Mouse (Mus musculus): ENCODE measurements around the gene Egr4. TPM values are rescaled to one million over a fixed set of nuclear protein-coding genes. Genes with fewer than 3 reads are reported as not detected.

Gene Egr4
- polyA plus RNA-seq, 1 experiment from 2014 or later = not detected

DNA sequence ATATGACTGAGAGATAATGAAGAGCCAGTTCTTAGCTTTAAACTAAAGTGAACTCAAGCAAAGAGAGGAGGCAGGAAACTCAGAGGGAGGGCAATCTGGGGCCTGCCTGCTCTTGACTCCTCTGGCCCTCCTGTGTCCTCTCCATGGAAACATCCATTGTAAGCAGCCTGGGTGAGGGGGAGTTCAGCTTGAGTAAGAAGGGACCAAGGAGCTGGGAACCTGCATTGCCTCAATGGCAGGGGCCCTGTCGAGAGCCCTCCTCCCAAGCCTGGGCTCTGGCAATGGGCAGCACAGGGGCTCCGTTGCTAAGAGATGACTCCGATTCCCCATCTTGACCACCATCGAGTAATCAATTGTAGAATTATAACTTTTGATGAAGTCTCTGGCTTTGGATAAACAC lies 24.9 kb downstream of the Egr4 start:
- peaks cover 43% of the 10 kb centered on the region for H3K27me3 ChIP-seq (ENCODE audit: low read depth, poor library complexity, severe bottlenecking)
- DNase-seq (ENCODE audit: low spot score) = peak; percentile 40
- H3K4me3 ChIP-seq = no peak overlapping the region
- peak overlapping the region; percentile 67 for H3K27ac ChIP-seq (replicated peaks)
- WGBS = 28% methylated on average over 4 of the region's 4 CpGs
- no peaks in the 10 kb centered on the region for H3K36me3 ChIP-seq
- peaks cover 40% of the 10 kb centered on the region for H3K4me1 ChIP-seq
- no peaks in the 10 kb centered on the region for H3K9me3 ChIP-seq (replicated peaks)

DNA sequence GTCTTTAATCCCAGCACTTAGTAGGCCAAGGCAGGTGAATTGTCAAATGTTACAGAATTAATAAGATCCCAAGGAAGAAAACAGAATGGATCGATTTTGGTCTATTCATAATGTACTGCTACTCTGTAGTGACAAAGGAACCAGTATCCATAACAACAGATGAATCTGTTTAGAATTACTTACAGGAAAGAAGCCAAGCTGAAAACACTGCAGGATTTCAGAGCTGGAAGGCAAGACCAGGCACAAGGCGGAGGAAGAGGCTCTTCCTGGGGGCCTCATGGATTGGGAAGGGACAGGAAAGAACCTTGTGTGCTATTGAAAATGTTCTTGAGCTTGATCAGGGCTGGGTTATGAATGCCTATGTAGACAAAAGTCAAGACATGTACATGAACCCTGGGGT lies 27.7 kb downstream of the Egr4 start:
- Histone ChIP-seq H3K27ac (replicated peaks) (no peak overlapping the region), H3K27me3 (ENCODE audit: low read depth, poor library complexity, severe bottlenecking) (peaks cover 66% of the 10 kb centered on the region), H3K36me3 (no peaks in the 10 kb centered on the region), H3K4me1 (peaks cover 40% of the 10 kb centered on the region), H3K9me3 (replicated peaks) (no peaks in the 10 kb centered on the region), H3K4me3 (no peak overlapping the region)
- no peak for DNase-seq (ENCODE audit: low spot score)
- 82% methylated on average over 2 of the region's 2 CpGs for WGBS

DNA sequence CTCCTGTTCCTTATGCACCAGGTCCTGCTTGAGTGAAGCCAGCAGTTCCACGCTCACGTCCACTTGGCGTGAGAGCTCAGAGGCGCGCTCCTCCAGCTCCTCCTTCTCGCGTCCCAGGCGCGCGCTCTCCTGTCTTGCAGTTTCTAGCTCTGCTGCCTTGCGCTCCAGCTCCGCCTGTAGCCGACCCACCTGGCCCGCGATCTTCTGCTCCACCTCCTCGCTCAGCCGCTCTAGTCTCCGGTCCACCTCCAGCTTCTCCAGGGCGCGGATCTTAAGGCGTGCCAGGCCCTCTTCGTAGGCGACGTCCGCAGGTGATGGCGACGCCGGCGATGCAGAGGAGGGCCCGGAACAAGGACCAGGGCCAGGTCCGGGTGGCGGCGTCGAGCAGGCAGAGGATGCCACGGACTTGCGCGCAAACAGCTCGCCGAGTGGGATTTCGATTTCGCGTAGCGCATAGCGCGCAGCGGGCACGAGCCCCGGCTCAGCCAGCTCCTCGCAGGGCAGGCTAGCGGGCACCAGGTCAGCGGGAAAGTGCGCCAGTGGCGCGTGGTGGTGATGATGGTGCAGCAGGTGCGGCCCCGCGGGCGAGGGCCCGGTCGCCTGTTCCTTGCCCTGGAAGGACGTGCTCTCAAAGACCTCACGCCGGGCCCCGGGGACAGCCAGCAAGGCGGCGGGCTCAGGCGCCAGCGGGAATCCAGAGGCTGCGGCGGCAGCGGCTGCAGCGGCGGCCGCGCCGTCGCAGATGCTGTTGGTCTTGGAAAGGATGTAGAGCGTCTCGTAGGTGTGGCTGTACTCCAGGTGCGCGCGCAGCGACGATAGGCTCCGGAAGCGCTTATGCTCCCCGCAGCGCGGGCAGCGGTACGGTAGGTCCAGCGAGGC lies 29.3 kb downstream of the Egr4 start:
- H3K27ac ChIP-seq (replicated peaks) = no peak overlapping the region
- 4% methylated on average over 92 of the region's 92 CpGs for WGBS
- no peaks in the 10 kb centered on the region for H3K9me3 ChIP-seq (replicated peaks)
- DNase-seq (ENCODE audit: low spot score) = peak; percentile 40
- peaks cover 82% of the 10 kb centered on the region for H3K27me3 ChIP-seq (ENCODE audit: low read depth, poor library complexity, severe bottlenecking)
- no peaks in the 10 kb centered on the region for H3K36me3 ChIP-seq
- H3K4me1 ChIP-seq = peaks cover 30% of the 10 kb centered on the region
- H3K4me3 ChIP-seq = peak overlapping the region; percentile 51

DNA sequence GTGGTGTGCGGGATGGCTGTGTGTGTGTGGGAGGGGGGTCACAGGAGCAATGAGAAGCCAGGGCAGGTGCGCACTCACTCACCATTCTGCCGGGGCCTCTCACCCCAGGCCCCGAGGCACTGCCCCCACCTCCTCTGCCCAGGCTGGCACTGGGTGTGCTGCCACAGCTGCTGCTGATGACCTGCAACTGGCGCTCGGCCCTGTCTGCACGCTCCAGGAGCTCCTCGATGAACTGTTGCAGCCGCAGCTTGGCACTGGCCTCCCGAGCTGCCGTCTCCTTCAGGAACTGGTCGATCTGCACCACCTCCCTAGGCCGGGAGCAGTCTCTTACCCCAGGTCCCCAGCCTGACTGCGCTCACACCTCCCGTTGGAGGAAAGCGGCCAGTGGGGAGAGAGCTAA lies 32.7 kb downstream of the Egr4 start:
- Histone ChIP-seq H3K9me3 (replicated peaks) (no peaks in the 10 kb centered on the region), H3K36me3 (no peaks in the 10 kb centered on the region), H3K27me3 (ENCODE audit: low read depth, poor library complexity, severe bottlenecking) (peaks cover 77% of the 10 kb centered on the region), H3K27ac (replicated peaks) (no peak overlapping the region), H3K4me1 (peaks cover 15% of the 10 kb centered on the region), H3K4me3 (no peak overlapping the region)
- no peak for DNase-seq (ENCODE audit: low spot score)
- WGBS = 74% methylated on average over 16 of the region's 16 CpGs

DNA sequence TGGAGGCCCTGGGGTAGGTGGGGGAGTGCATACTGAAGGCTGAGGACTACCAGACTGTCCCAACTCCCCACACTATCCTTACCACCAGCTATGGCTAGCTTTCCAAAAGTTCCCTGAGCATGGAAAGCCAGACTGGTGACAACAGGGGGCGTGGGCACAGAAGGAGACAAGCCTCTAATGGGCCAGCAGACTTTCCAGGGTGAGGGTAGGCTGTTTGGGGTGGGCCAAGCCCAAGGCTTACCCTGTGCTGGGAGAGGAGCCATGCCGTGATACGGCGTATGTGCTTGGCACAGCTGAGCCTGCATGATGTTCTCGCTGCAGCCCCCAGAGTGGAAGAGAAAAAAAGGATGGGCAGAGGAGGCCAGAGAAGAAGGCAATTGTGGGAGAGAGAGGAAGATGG lies 33.4 kb downstream of the Egr4 start:
- peaks cover 70% of the 10 kb centered on the region for H3K27me3 ChIP-seq (ENCODE audit: low read depth, poor library complexity, severe bottlenecking)
- WGBS = 83% methylated on average over 5 of the region's 5 CpGs
- no peak for DNase-seq (ENCODE audit: low spot score)

DNA sequence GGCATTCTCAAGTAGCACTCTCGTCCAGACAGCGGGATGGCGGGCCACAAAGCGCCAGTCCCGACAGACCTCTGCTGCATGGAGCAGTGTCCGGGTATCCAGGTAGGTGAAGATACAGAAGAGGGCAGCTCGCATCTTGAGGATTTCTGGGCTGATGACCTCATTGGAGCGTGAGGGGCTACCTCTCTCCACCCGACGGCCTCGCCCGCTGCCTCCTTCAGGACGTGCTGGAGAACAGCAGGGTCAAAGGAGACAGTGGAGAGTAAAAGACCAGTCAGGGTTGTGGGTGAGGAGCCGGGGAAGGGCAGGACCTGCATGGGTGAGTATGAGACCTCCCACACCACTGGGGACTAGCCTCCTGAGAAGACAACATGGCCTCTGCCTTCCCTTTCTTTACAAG lies 35.0 kb downstream of the Egr4 start:
- Histone ChIP-seq H3K36me3 (0 out of 2 replicates have a peak, but pooled peaks cover 2% of the 10 kb centered on the region), H3K9me3 (replicated peaks) (no peaks in the 10 kb centered on the region), H3K4me1 (0 out of 2 replicates have a peak, but pooled peaks cover 7% of the 10 kb centered on the region), H3K4me3 (no peak overlapping the region), H3K27me3 (ENCODE audit: low read depth, poor library complexity, severe bottlenecking) (peaks cover 54% of the 10 kb centered on the region), H3K27ac (replicated peaks) (no peak overlapping the region)
- WGBS = 44% methylated on average over 14 of the region's 14 CpGs
- no peak for DNase-seq (ENCODE audit: low spot score)

More for the DNA sequence above, 33.4 kb downstream of the Egr4 start:
- Histone ChIP-seq H3K36me3 (no peaks in the 10 kb centered on the region), H3K4me1 (peaks cover 19% of the 10 kb centered on the region), H3K9me3 (replicated peaks) (no peaks in the 10 kb centered on the region), H3K27ac (replicated peaks) (no peak overlapping the region), H3K4me3 (no peak overlapping the region)

DNA sequence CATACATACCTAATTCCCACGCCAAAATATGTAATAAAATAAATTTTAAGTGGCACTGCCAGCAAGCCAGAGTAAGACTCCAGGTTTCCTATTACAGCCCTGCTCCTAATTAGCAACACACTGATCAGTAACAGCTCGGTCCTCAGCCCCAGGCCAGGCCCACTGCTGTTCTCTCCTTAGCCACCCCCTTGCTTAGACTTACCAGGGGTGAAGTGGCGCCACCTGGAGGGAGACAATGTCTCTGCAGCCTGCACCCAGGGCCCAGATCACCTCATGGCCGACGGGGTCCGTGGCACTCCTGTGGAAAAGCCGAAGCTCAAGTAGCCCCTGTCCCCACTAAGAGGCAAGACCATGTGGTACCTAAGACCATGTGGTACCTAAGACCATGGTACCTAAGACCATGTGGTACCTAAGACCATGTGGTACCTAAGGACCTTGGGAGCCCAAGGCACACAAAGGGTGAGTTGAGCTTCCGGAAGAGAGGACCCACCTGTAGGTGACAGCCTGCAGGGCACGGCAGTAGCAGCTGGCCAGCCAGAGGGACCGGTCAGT lies 35.9 kb downstream of the Egr4 start:
- H3K27me3 ChIP-seq (ENCODE audit: low read depth, poor library complexity, severe bottlenecking) = peaks cover 45% of the 10 kb centered on the region
- 45% methylated on average over 10 of the region's 10 CpGs for WGBS
- H3K27ac ChIP-seq (replicated peaks) = no peak overlapping the region
- H3K4me3 ChIP-seq = no peak overlapping the region
- 0 out of 2 replicates have a peak, but pooled peaks cover 7% of the 10 kb centered on the region for H3K4me1 ChIP-seq
- peak; percentile 33 for DNase-seq (ENCODE audit: low spot score)
- 0 out of 2 replicates have a peak, but pooled peaks cover 2% of the 10 kb centered on the region for H3K36me3 ChIP-seq
- no peaks in the 10 kb centered on the region for H3K9me3 ChIP-seq (replicated peaks)

DNA sequence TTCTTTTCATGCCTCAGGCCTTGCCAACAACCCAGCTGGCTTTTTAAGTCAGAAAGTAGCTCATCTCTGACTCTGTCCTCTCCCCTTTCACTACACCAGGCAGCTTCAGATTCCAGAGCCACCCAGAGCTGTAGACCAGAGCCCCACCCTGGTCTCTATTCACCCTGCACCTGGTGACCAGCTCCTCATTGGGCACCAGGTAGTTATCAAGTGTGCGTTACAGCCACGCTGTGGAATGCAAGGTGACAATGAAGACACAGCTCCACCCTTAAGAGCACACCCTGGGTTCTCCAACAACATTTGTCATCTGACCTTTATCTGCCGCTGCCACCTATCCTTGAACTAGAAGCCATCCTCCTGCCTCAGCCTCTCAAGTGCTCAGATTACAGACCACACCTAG lies 37.8 kb downstream of the Egr4 start:
- Histone ChIP-seq H3K9me3 (replicated peaks) (no peaks in the 10 kb centered on the region), H3K27ac (replicated peaks) (no peak overlapping the region), H3K4me3 (no peak overlapping the region), H3K36me3 (0 out of 2 replicates have a peak, but pooled peaks cover 2% of the 10 kb centered on the region), H3K27me3 (ENCODE audit: low read depth, poor library complexity, severe bottlenecking) (peaks cover 31% of the 10 kb centered on the region), H3K4me1 (0 out of 2 replicates have a peak, but pooled peaks cover 7% of the 10 kb centered on the region)
- WGBS = 87% methylated on average over 3 of the region's 3 CpGs
- no peak for DNase-seq (ENCODE audit: low spot score)

DNA sequence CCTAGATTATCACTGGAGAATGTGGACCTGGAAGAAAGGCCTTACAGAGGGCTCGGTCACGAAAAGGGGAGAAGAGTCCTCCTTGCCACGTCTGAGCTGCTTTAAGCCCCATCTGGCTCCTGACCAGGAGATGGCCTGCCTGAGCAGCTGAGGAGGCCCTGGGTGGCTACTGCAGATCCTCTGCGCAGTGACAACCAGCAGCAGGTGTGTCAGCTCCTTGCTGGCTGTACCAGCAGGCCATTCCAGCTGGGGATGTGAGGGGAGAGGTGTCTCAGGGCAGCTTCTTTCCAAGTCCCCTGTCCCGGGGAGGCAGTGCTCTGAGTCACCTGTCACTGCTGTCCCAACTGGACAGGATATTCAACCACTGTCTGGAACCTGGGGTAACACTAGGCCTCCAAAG lies 40.8 kb downstream of the Egr4 start:
- H3K27me3 ChIP-seq (ENCODE audit: low read depth, poor library complexity, severe bottlenecking) = peaks cover 1% of the 10 kb centered on the region
- 48% methylated on average over 5 of the region's 5 CpGs for WGBS
- H3K27ac ChIP-seq (replicated peaks) = no peak overlapping the region
- no peaks in the 10 kb centered on the region for H3K9me3 ChIP-seq (replicated peaks)
- 0 out of 2 replicates have a peak, but pooled peaks cover 5% of the 10 kb centered on the region for H3K4me1 ChIP-seq
- peaks cover 28% of the 10 kb centered on the region for H3K36me3 ChIP-seq
- DNase-seq (ENCODE audit: low spot score) = no peak
- no peak overlapping the region for H3K4me3 ChIP-seq

DNA sequence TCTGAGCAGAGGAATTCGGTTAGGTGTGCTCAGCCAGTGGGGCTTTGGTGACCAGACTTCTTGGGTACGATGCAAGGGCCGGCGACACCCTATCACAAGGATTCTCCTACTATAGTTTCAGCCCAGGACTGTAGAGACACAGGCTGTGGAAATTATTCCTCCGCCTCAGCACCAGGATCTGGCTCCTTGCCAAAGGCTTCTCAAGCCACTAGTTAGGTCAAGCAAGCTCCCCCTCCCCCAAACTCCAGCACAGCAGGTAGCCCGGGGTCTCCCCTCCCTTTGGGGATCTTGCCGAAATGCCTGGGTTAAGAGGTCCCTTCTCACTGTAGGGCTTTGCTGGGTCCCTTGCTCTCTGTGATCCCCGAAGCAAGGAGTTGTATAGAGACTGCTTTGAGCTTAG lies 41.4 kb downstream of the Egr4 start:
- H3K36me3 ChIP-seq = peaks cover 34% of the 10 kb centered on the region
- no peak for DNase-seq (ENCODE audit: low spot score)
- H3K4me1 ChIP-seq = 0 out of 2 replicates have a peak, but pooled peaks cover 5% of the 10 kb centered on the region
- WGBS = 73% methylated on average over 8 of the region's 8 CpGs
- no peaks in the 10 kb centered on the region for H3K9me3 ChIP-seq (replicated peaks)
- H3K4me3 ChIP-seq = no peak overlapping the region
- no peaks in the 10 kb centered on the region for H3K27me3 ChIP-seq (ENCODE audit: low read depth, poor library complexity, severe bottlenecking)
- no peak overlapping the region for H3K27ac ChIP-seq (replicated peaks)

DNA sequence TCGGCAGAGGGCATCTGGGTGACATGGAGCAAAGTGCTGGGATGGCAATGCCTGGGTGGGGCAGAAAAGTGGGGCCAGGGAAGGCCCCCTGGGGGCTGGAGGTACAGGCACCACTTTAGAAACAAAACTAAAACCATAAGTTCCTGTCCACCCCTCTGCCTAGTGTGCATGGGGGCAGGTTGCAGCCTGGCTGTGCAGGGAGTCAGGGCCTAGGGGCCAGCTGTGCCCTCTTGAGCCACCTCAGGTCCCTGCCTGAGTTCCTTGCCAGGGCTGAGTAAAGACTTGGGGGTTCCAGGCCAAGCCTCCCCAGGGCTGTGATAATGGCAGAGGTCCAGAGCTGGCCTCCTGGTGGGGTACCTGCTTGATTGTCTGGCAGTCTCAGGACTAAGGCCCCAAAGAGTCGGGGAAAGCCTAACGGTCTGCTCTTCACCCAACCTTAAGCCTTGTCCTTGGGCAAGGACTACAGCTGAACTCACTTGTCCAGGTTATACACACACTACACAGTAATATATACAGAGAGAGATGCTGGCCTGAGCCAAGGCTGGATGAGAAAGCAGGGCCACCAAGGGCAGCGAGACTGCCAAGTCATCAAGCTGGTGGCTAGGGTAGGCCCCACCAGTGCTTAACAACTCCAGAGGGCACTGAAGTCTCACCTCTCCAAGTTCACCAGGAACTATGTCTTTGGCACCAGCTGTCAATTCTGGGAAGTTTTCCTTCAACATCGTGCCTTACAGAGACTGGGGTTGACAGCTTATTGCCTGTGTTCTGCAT lies 43.5 kb downstream of the Egr4 start:
- no peak for DNase-seq (ENCODE audit: low spot score)
- Histone ChIP-seq H3K27me3 (ENCODE audit: low read depth, poor library complexity, severe bottlenecking) (no peaks in the 10 kb centered on the region), H3K36me3 (peaks cover 54% of the 10 kb centered on the region), H3K27ac (replicated peaks) (no peak overlapping the region), H3K9me3 (replicated peaks) (no peaks in the 10 kb centered on the region), H3K4me1 (no peaks in the 10 kb centered on the region), H3K4me3 (no peak overlapping the region)
- 82% methylated on average over 5 of the region's 5 CpGs for WGBS

DNA sequence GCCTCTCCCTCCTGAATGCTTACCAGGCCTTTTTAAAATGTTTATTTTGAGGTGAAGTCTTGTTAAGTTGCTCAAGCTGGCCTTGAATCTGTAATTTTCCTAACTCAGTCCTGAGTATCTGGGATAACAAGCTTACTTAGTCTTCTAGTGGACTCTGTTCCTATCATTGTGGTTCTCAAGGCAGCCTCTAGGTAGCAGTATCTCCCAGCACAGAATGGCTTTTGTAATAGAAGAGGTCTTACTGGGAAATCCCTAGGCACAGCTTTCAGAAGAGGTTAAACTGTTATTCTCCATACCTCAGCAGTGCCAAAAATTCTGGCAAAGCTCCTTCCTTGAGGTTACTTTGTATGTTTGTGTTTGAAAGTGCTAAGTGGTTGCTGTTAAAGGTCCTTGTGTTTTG lies 48.0 kb downstream of the Egr4 start:
- Histone ChIP-seq H3K9me3 (replicated peaks) (no peaks in the 10 kb centered on the region), H3K27me3 (ENCODE audit: low read depth, poor library complexity, severe bottlenecking) (no peaks in the 10 kb centered on the region), H3K27ac (replicated peaks) (no peak overlapping the region), H3K36me3 (peaks cover 97% of the 10 kb centered on the region), H3K4me1 (no peaks in the 10 kb centered on the region), H3K4me3 (no peak overlapping the region)
- no peak for DNase-seq (ENCODE audit: low spot score)
